Mouse (Mus musculus) heart, embryonic 12.5 days (tissue): ENCODE results near the gene Naaladl2. TPM values are rescaled to one million over a fixed set of nuclear protein-coding genes. Genes with fewer than 3 reads are reported as not detected.

Experiments used
- ATAC-seq: fragments of 200-750 bp; cut with Nextera tagmentation; 2 replicates; pipeline ENCODE4 v1.8.0; 2017; ENCODE audit warnings: moderate TSS enrichment, moderate library complexity; ENCODE audit not compliant: insufficient number of reproducible peaks, low FRiP score
- H3K27ac ChIP-seq: fragments of 300-500 bp; sonication (generic); 2 replicates; pipeline ENCODE4 v1.5.1; 2016; ENCODE audit warnings: mild to moderate bottlenecking, moderate library complexity; ENCODE audit not compliant: poor library complexity, severe bottlenecking
- H3K27me3 ChIP-seq: fragments of 300-500 bp; sonication (generic); replicated peaks from 2 replicates; pipeline ENCODE4 v1.6.1; 2016; ENCODE audit warnings: mild to moderate bottlenecking, moderate library complexity
- H3K36me3 ChIP-seq: fragments of 300-500 bp; sonication (generic); 2 replicates; pipeline ENCODE4 v1.6.1; 2016; ENCODE audit warnings: mild to moderate bottlenecking, moderate library complexity
- H3K4me1 ChIP-seq: fragments of 300-500 bp; sonication (generic); replicated peaks from 2 replicates; pipeline ENCODE4 v1.6.1; 2016; ENCODE audit warnings: mild to moderate bottlenecking
- H3K4me2 ChIP-seq: fragments of 300-500 bp; sonication (generic); 2 replicates; pipeline ENCODE4 v1.6.1; 2016; ENCODE audit warnings: mild to moderate bottlenecking, moderate library complexity
- H3K4me3 ChIP-seq: fragments of 300-500 bp; sonication (generic); 2 replicates; pipeline ENCODE4 v1.5.1; 2016; ENCODE audit warnings: mild to moderate bottlenecking
- H3K9ac ChIP-seq: fragments of 300-500 bp; sonication (generic); 2 replicates; pipeline ENCODE4 v1.6.1; 2016; ENCODE audit warnings: mild to moderate bottlenecking, moderate library complexity
- H3K9me3 ChIP-seq: fragments of 300-500 bp; sonication (generic); replicated peaks from 2 replicates; pipeline ENCODE4 v1.6.1; 2016; ENCODE audit warnings: mild to moderate bottlenecking, moderate library complexity
- WGBS: fragments of 180-500 bp; shearing (Covaris S2); methylation state at CpG from one replicate; pipeline ENCODE4 v1.1.7; 2016; 5-methylcytosine and 5-hydroxymethylcytosine counted together
- polyA plus RNA-seq: library from polyadenylated mRNA; unstranded; fragments of >200 nt; fragmentation: Nextera tagmentation; extraction: Ambion mirVana; gene quantifications from 2 replicates; pipeline ENCODE4 v1.2.1, GENCODE M21; 2016

Naaladl2 gene
- polyA plus RNA-seq, 1 experiment from 2014 or later: 2.0 TPM

GRCm38 (mm10) chr3:24670500-24670899 is 473.6 kb downstream of the Naaladl2 start:
- no peaks in the 10 kb centered on the region for H3K9me3 ChIP-seq
- WGBS: 67% methylated on average over 3 of the region's 3 CpGs
- no peak for ATAC-seq

GRCm38 (mm10) chr3:24668052-24668916 is 475.8 kb downstream of the Naaladl2 start:
- H3K27ac ChIP-seq: no peak overlapping the region
- ATAC-seq: no peak
- H3K9me3 ChIP-seq: no peaks in the 10 kb centered on the region
- H3K27me3 ChIP-seq: no peaks in the 10 kb centered on the region
- H3K9ac ChIP-seq: no peak overlapping the region
- no peaks in the 10 kb centered on the region for H3K4me1 ChIP-seq
- H3K4me2 ChIP-seq: no peak overlapping the region
- no peaks in the 10 kb centered on the region for H3K36me3 ChIP-seq
- WGBS: 73% methylated on average over 3 of the region's 3 CpGs
- H3K4me3 ChIP-seq: no peak overlapping the region

More at GRCm38 (mm10) chr3:24670500-24670899, 473.6 kb downstream of the Naaladl2 start:
- Histone ChIP-seq H3K27ac (no peak overlapping the region), H3K27me3 (no peaks in the 10 kb centered on the region), H3K4me1 (no peaks in the 10 kb centered on the region), H3K36me3 (no peaks in the 10 kb centered on the region), H3K4me2 (no peak overlapping the region), H3K4me3 (no peak overlapping the region), H3K9ac (no peak overlapping the region)

DNA sequence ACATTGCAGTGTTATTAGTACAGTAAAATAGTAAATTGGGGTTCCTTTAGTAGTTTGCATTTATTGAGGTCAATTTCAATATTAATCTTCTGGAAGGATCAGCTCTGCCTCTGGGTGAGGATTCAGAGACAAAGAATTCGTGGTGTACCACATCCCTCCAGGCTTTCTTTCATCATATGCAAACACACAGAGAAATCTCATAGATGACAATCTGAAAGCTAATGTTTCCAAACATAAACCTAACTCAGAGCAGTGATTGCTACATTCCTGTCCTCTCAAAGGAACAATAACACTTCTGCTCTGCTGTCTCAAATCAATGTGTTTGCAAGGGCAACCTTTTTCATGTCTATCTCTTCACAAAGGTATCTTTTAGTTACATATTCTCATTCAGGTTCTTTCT is 478.7 kb downstream of the Naaladl2 start:
- no peaks in the 10 kb centered on the region for H3K27me3 ChIP-seq
- 64% methylated on average over 1 of the region's 1 CpGs for WGBS
- no peaks in the 10 kb centered on the region for H3K36me3 ChIP-seq
- no peak overlapping the region for H3K9ac ChIP-seq
- ATAC-seq: no peak
- no peak overlapping the region for H3K4me3 ChIP-seq
- H3K4me2 ChIP-seq: no peak overlapping the region
- H3K9me3 ChIP-seq: no peaks in the 10 kb centered on the region
- H3K4me1 ChIP-seq: no peaks in the 10 kb centered on the region
- no peak overlapping the region for H3K27ac ChIP-seq

DNA sequence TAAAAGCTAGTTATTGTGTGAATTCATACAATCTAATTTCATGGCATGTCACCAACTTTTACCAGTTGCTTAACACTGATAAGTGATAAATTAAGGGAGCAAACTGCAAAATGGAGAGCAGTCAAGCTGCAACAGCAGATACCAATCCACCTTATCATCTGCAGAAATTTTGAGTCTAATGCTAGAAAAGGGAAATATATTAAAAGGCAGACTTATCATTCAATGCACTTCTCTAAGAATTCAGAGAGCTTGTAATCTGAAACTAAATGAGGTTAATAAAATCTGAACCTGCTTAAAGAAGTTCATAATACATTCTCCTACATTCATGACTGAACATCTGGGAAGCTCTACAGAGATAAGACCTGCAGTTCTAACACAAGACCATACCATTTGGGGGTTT is 480.3 kb downstream of the Naaladl2 start:
- no peak for ATAC-seq
- H3K4me1 ChIP-seq: no peaks in the 10 kb centered on the region
- no peak overlapping the region for H3K4me3 ChIP-seq
- no peak overlapping the region for H3K27ac ChIP-seq
- H3K36me3 ChIP-seq: no peaks in the 10 kb centered on the region
- H3K27me3 ChIP-seq: no peaks in the 10 kb centered on the region
- no peaks in the 10 kb centered on the region for H3K9me3 ChIP-seq
- no peak overlapping the region for H3K4me2 ChIP-seq
- H3K9ac ChIP-seq: no peak overlapping the region

DNA sequence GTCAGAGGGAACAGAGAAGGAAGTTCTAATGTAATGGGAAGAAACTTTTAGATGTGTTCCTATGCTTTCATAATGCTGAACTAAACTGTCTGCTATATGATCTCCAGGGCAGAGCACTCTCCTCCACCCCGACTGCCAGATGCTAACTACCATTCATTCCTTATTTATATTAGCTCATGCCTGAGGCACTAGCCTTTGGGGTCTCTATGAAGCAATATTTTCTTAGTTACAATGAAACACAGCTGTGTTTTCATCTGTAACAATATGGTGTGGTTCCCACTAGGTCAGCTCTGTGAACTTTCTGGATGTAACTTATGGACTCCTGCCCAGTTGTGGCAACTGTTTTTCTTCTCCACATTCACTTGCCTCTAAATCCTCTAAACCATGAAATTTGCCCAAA is 514.0 kb downstream of the Naaladl2 start:
- Histone ChIP-seq H3K36me3 (no peaks in the 10 kb centered on the region), H3K4me2 (no peak overlapping the region), H3K9ac (no peak overlapping the region), H3K27ac (no peak overlapping the region), H3K27me3 (no peaks in the 10 kb centered on the region), H3K4me1 (no peaks in the 10 kb centered on the region), H3K9me3 (no peaks in the 10 kb centered on the region), H3K4me3 (no peak overlapping the region)
- no peak for ATAC-seq
- WGBS: 66% methylated on average over 1 of the region's 1 CpGs

- no peaks in the 10 kb centered on the region for H3K9me3 ChIP-seq
- ATAC-seq: no peak
Measured at GRCm38 (mm10) chr3:24605485-24605884, 538.6 kb downstream of the Naaladl2 start.

DNA sequence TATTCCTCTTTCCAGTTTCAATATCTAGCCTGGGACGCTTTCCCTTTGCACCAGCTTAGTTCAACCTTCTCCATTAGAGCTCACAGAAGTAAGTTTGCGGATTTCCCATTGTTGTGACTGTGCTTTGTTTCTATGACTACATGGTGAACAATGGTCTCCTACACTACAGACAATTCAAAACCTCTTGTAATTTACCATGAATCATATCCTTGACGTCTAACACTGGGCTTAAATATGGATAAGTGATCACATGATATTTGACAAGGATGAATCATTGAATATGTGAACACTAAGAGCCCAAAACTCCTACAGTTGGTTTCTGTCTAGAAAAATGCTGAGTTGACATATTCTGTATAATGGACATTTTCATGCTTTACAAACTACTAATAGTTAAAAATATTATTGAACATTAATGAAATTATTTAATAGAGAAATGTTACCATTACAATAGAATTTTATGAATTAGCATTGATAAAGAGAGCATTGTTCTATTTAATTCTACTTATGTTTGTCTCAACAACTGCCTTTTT is 539.2 kb downstream of the Naaladl2 start:
- Histone ChIP-seq H3K27me3 (no peaks in the 10 kb centered on the region), H3K4me2 (no peak overlapping the region), H3K27ac (no peak overlapping the region), H3K4me3 (no peak overlapping the region), H3K9ac (no peak overlapping the region), H3K4me1 (no peaks in the 10 kb centered on the region), H3K36me3 (no peaks in the 10 kb centered on the region), H3K9me3 (no peaks in the 10 kb centered on the region)
- ATAC-seq: no peak
- 75% methylated on average over 3 of the region's 3 CpGs for WGBS

More at GRCm38 (mm10) chr3:24605485-24605884, 538.6 kb downstream of the Naaladl2 start:
- H3K4me2 ChIP-seq: no peak overlapping the region
- H3K36me3 ChIP-seq: no peaks in the 10 kb centered on the region
- H3K27me3 ChIP-seq: no peaks in the 10 kb centered on the region
- H3K27ac ChIP-seq: no peak overlapping the region
- no peaks in the 10 kb centered on the region for H3K4me1 ChIP-seq
- H3K9ac ChIP-seq: no peak overlapping the region
- no peak overlapping the region for H3K4me3 ChIP-seq

- Histone ChIP-seq H3K4me2 (no peak overlapping the region), H3K9ac (no peak overlapping the region), H3K36me3 (no peaks in the 10 kb centered on the region), H3K27ac (no peak overlapping the region), H3K4me3 (no peak overlapping the region), H3K27me3 (no peaks in the 10 kb centered on the region), H3K9me3 (no peaks in the 10 kb centered on the region), H3K4me1 (no peaks in the 10 kb centered on the region)
- WGBS: 67% methylated on average over 2 of the region's 2 CpGs
- ATAC-seq: no peak
Measured at GRCm38 (mm10) chr3:24595447-24595846, 548.6 kb downstream of the Naaladl2 start.

DNA sequence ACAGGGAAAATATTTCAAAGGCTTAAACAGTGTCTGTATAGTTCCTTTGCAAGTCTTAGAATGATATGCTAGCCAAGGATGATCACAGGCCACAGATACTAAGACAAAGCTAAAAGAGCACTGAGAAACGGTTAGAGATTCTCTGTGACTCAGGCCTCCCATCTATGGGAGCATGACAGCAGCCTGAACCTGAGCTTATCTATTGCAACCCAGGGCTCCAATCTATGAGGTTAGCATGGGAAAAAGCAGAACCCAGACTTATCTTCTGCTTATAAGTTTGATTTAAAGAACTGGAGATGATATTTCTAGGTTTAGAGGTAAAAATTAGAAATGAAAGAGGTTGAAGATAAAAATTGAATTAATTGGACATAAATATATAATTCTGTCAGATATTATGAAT is 587.4 kb downstream of the Naaladl2 start:
- Histone ChIP-seq H3K4me3 (no peak overlapping the region), H3K9ac (no peak overlapping the region), H3K4me1 (no peaks in the 10 kb centered on the region), H3K27ac (no peak overlapping the region), H3K4me2 (no peak overlapping the region), H3K27me3 (no peaks in the 10 kb centered on the region), H3K9me3 (no peaks in the 10 kb centered on the region), H3K36me3 (no peaks in the 10 kb centered on the region)
- 55% methylated on average over 1 of the region's 1 CpGs for WGBS
- ATAC-seq: no peak

DNA sequence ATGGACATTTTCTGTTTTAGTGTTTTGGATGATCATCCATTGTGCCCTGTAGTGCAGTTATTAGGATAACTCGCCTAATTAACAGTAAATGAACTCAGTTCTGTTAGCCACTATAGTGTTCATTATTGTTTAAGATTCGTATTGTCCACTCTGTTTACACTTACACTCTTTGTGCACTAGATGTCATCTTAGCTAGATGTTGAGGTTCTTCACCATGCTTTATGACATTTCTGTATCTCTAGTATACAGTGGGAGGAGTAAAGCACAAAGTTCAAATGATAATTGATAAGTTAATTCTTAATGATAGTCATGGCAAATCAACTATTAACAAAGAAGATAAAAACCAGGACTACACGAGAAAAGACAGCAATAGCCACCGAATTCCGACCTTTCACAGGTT is 590.4 kb downstream of the Naaladl2 start:
- Histone ChIP-seq H3K27me3 (no peaks in the 10 kb centered on the region), H3K36me3 (no peaks in the 10 kb centered on the region), H3K4me2 (no peak overlapping the region), H3K27ac (no peak overlapping the region), H3K4me1 (no peaks in the 10 kb centered on the region), H3K4me3 (no peak overlapping the region), H3K9ac (no peak overlapping the region), H3K9me3 (no peaks in the 10 kb centered on the region)
- no peak for ATAC-seq
- WGBS: 71% methylated on average over 5 of the region's 5 CpGs

DNA sequence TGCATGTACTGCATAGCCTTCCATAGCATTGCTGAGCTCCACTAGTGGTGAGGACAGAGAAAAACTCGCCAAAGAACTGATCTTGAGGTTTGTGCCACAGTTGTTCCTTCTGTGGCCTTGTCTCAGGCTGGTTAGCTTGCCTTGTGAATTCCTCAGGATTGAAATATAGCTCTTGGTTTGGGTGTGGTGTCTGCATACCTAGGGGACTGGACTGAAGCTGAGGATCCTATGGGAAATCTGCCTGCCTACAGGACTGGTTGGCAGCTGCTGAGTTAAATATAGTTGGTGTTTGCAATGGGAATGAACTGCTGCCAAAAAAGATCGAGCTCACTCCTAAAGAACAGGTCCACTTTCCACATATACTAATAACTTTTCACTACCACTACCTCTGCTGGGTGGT is 591.4 kb downstream of the Naaladl2 start:
- no peak for ATAC-seq
- 69% methylated on average over 2 of the region's 2 CpGs for WGBS

More for the DNA sequence above, 591.4 kb downstream of the Naaladl2 start:
- no peaks in the 10 kb centered on the region for H3K4me1 ChIP-seq
- no peak overlapping the region for H3K4me2 ChIP-seq
- H3K4me3 ChIP-seq: no peak overlapping the region
- H3K9me3 ChIP-seq: no peaks in the 10 kb centered on the region
- H3K27ac ChIP-seq: no peak overlapping the region
- no peaks in the 10 kb centered on the region for H3K36me3 ChIP-seq
- no peak overlapping the region for H3K9ac ChIP-seq
- no peaks in the 10 kb centered on the region for H3K27me3 ChIP-seq
